Mouse (Mus musculus): Measurements from ENCODE around the gene Xirp1. TPM values are rescaled to one million over a fixed set of nuclear protein-coding genes. Genes with fewer than 3 reads are reported as not detected.

Xirp1 gene
- polyA plus RNA-seq, 1 experiment = 0.03 TPM

- no peak overlapping the region for H3K4me3 ChIP-seq (replicated peaks; ENCODE audit: insufficient read depth, low read depth, low read length)
- no peaks in the 10 kb centered on the region for H3K27me3 ChIP-seq (ENCODE audit: control insufficient read depth, insufficient read depth, low read length)
- no peak for DNase-seq
- 66% methylated on average over 9 of the region's 9 CpGs for WGBS
- TF ChIP-seq CTCF (IDR thresholded peaks at IDR 0.05; ENCODE audit: borderline replicate concordance, insufficient read depth, low read depth, low read length) (no peak), POLR2A (IDR thresholded peaks at IDR 0.05; ENCODE audit: borderline replicate concordance, insufficient read depth, low read length) (no peak)
- H3K27ac ChIP-seq (ENCODE audit: insufficient read depth, low read length) = no peak overlapping the region
- H3K4me1 ChIP-seq (ENCODE audit: control insufficient read depth, insufficient read depth, low read length) = peaks cover 12% of the 10 kb centered on the region
Measured at GRCm38 (mm10) chr9:120056201-120056600, 32.8 kb upstream of the Xirp1 start.

- Histone ChIP-seq H3K4me1 (ENCODE audit: control insufficient read depth, insufficient read depth, low read length) (peaks cover 12% of the 10 kb centered on the region), H3K27ac (ENCODE audit: insufficient read depth, low read length) (no peak overlapping the region), H3K4me3 (replicated peaks; ENCODE audit: insufficient read depth, low read depth, low read length) (no peak overlapping the region), H3K27me3 (ENCODE audit: control insufficient read depth, insufficient read depth, low read length) (no peaks in the 10 kb centered on the region)
- WGBS = 44% methylated on average over 8 of the region's 8 CpGs
- peak in 1 of 2 experiments; percentile 34 for DNase-seq
- TF ChIP-seq POLR2A (IDR thresholded peaks at IDR 0.05; ENCODE audit: borderline replicate concordance, insufficient read depth, low read length) (no peak), CTCF (IDR thresholded peaks at IDR 0.05; ENCODE audit: borderline replicate concordance, insufficient read depth, low read depth, low read length) (no peak)
Measured at GRCm38 (mm10) chr9:120054545-120055277, 31.3 kb upstream of the Xirp1 start.

- no peak for TF ChIP-seq CTCF (IDR thresholded peaks at IDR 0.05; ENCODE audit: borderline replicate concordance, insufficient read depth, low read depth, low read length)
- TF ChIP-seq POLR2A (IDR thresholded peaks at IDR 0.05; ENCODE audit: borderline replicate concordance, insufficient read depth, low read length) = no peak
- 42% methylated on average over 3 of the region's 3 CpGs for WGBS
- DNase-seq = no peak
- Histone ChIP-seq H3K27me3 (ENCODE audit: control insufficient read depth, insufficient read depth, low read length) (no peaks in the 10 kb centered on the region), H3K4me3 (replicated peaks; ENCODE audit: insufficient read depth, low read depth, low read length) (no peak overlapping the region), H3K27ac (ENCODE audit: insufficient read depth, low read length) (no peak overlapping the region), H3K4me1 (ENCODE audit: control insufficient read depth, insufficient read depth, low read length) (peaks cover 2% of the 10 kb centered on the region; the same call in 1 of the 2 replicates)
Measured at GRCm38 (mm10) chr9:120049407-120049806, 26.0 kb upstream of the Xirp1 start.

DNA sequence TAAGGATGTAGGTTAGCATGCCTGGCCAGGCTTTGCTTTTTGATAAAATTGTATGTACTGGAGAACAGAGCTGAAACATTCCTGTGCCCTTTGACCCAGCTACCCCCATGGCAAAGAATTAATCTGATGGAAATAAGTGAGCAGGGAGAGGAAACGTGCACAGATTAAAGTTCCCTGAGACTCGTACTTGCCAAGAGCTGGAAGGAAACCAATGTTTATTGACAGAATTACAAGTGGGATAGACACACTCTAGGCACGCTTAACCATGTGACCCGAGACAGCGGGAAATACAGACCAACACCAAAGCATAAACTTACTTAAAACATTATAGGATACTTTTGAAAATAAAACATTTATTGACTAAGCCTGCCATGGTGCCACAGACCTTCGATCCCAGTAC, 25.1 kb upstream of the Xirp1 start:
- TF ChIP-seq POLR2A (IDR thresholded peaks at IDR 0.05; ENCODE audit: borderline replicate concordance, insufficient read depth, low read length) = no peak
- no peak for TF ChIP-seq CTCF (IDR thresholded peaks at IDR 0.05; ENCODE audit: borderline replicate concordance, insufficient read depth, low read depth, low read length)
- Histone ChIP-seq H3K27me3 (ENCODE audit: control insufficient read depth, insufficient read depth, low read length) (no peaks in the 10 kb centered on the region), H3K27ac (ENCODE audit: insufficient read depth, low read length) (no peak overlapping the region), H3K4me1 (ENCODE audit: control insufficient read depth, insufficient read depth, low read length) (no peaks in the 10 kb centered on the region), H3K4me3 (replicated peaks; ENCODE audit: insufficient read depth, low read depth, low read length) (no peak overlapping the region)
- WGBS = 60% methylated on average over 6 of the region's 6 CpGs
- DNase-seq = no peak

DNA sequence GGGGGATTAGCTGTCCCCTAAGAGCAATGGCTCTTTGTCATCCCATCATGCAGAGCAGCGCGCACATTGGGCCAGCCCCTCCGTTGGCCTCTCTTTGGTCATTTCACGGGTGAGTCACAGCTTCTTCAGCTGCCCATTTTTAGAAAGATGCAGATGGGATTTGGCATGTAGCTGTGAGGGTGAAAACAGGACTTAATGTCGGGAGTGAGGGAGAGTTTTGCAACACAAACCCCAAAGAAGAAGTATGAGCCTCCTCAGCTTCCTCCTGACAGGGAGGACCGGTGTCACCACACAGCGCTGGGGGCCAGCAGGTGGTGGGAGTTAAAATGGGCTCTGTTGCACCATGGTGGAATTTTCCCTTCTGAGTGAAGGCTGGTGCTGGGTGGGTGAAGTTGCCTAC, 19.7 kb upstream of the Xirp1 start:
- Histone ChIP-seq H3K4me3 (replicated peaks; ENCODE audit: insufficient read depth, low read depth, low read length) (no peak overlapping the region), H3K27ac (ENCODE audit: insufficient read depth, low read length) (no peak overlapping the region), H3K27me3 (ENCODE audit: control insufficient read depth, insufficient read depth, low read length) (no peaks in the 10 kb centered on the region), H3K4me1 (ENCODE audit: control insufficient read depth, insufficient read depth, low read length) (no peaks in the 10 kb centered on the region)
- DNase-seq = no peak
- TF ChIP-seq POLR2A (IDR thresholded peaks at IDR 0.05; ENCODE audit: borderline replicate concordance, insufficient read depth, low read length) (no peak), CTCF (IDR thresholded peaks at IDR 0.05; ENCODE audit: borderline replicate concordance, insufficient read depth, low read depth, low read length) (no peak)
- WGBS = 75% methylated on average over 7 of the region's 7 CpGs

GRCm38 (mm10) chr9:120037414-120037813, 14.0 kb upstream of the Xirp1 start:
- TF ChIP-seq CTCF (IDR thresholded peaks at IDR 0.05; ENCODE audit: borderline replicate concordance, insufficient read depth, low read depth, low read length) (no peak), POLR2A (IDR thresholded peaks at IDR 0.05; ENCODE audit: borderline replicate concordance, insufficient read depth, low read length) (no peak)
- Histone ChIP-seq H3K4me1 (ENCODE audit: control insufficient read depth, insufficient read depth, low read length) (no peaks in the 10 kb centered on the region), H3K27me3 (ENCODE audit: control insufficient read depth, insufficient read depth, low read length) (no peaks in the 10 kb centered on the region), H3K27ac (ENCODE audit: insufficient read depth, low read length) (no peak overlapping the region), H3K4me3 (replicated peaks; ENCODE audit: insufficient read depth, low read depth, low read length) (no peak overlapping the region)
- no peak for DNase-seq
- WGBS = 85% methylated on average over 7 of the region's 7 CpGs

DNA sequence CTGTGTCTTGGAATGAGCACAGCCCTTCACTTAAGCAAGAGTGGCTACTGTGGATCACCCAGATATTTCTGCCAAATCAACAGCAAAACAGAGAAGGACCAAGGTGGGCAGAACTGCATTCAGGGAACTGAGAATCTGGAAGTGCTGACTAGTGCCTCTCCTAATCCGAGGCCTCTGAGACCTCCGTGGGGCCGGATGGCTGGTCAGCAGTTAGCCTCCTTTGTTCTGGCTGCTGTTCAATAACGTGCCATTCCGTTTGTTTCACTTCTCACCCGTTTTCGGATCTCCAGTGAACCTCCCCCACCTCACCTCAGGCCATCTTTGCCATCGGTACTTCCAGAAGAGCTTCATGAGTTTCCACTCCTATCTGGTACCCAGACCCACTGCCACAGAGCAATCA, 11.0 kb upstream of the Xirp1 start:
- DNase-seq = no peak
- WGBS = 61% methylated on average over 8 of the region's 8 CpGs
- no peak for TF ChIP-seq CTCF (IDR thresholded peaks at IDR 0.05; ENCODE audit: borderline replicate concordance, insufficient read depth, low read depth, low read length)
- no peak for TF ChIP-seq POLR2A (IDR thresholded peaks at IDR 0.05; ENCODE audit: borderline replicate concordance, insufficient read depth, low read length)
- Histone ChIP-seq H3K27ac (ENCODE audit: insufficient read depth, low read length) (no peak overlapping the region), H3K4me3 (replicated peaks; ENCODE audit: insufficient read depth, low read depth, low read length) (no peak overlapping the region), H3K4me1 (ENCODE audit: control insufficient read depth, insufficient read depth, low read length) (no peaks in the 10 kb centered on the region), H3K27me3 (ENCODE audit: control insufficient read depth, insufficient read depth, low read length) (no peaks in the 10 kb centered on the region)

GRCm38 (mm10) chr9:120032710-120033109, 9.3 kb upstream of the Xirp1 start:
- no peak for TF ChIP-seq POLR2A (IDR thresholded peaks at IDR 0.05; ENCODE audit: borderline replicate concordance, insufficient read depth, low read length)
- TF ChIP-seq CTCF (IDR thresholded peaks at IDR 0.05; ENCODE audit: borderline replicate concordance, insufficient read depth, low read depth, low read length) = no peak
- no peak for DNase-seq
- H3K4me3 ChIP-seq (replicated peaks; ENCODE audit: insufficient read depth, low read depth, low read length) = no peak overlapping the region

More at GRCm38 (mm10) chr9:120032710-120033109, 9.3 kb upstream of the Xirp1 start:
- no peak overlapping the region for H3K27ac ChIP-seq (ENCODE audit: insufficient read depth, low read length)
- WGBS = 94% methylated on average over 6 of the region's 6 CpGs
- H3K27me3 ChIP-seq (ENCODE audit: control insufficient read depth, insufficient read depth, low read length) = no peaks in the 10 kb centered on the region
- H3K4me1 ChIP-seq (ENCODE audit: control insufficient read depth, insufficient read depth, low read length) = peaks cover 4% of the 10 kb centered on the region; the same call in 1 of the 2 replicates
